Mouse (Mus musculus) heart, embryonic 12.5 days (tissue): ENCODE measurements around the gene Limch1. TPM values are rescaled to one million over a fixed set of nuclear protein-coding genes. Genes with fewer than 3 reads are reported as not detected.

Experiments used
- ATAC-seq: fragments of 200-750 bp; cut with Nextera tagmentation; 2 replicates; pipeline ENCODE4 v1.8.0; 2017; ENCODE audit warnings: moderate TSS enrichment, moderate library complexity; ENCODE audit not compliant: insufficient number of reproducible peaks, low FRiP score
- H3K27ac ChIP-seq: fragments of 300-500 bp; sonication (generic); 2 replicates; pipeline ENCODE4 v1.5.1; 2016; ENCODE audit warnings: mild to moderate bottlenecking, moderate library complexity; ENCODE audit not compliant: poor library complexity, severe bottlenecking
- H3K27me3 ChIP-seq: fragments of 300-500 bp; sonication (generic); replicated peaks from 2 replicates; pipeline ENCODE4 v1.6.1; 2016; ENCODE audit warnings: mild to moderate bottlenecking, moderate library complexity
- H3K36me3 ChIP-seq: fragments of 300-500 bp; sonication (generic); 2 replicates; pipeline ENCODE4 v1.6.1; 2016; ENCODE audit warnings: mild to moderate bottlenecking, moderate library complexity
- H3K4me1 ChIP-seq: fragments of 300-500 bp; sonication (generic); replicated peaks from 2 replicates; pipeline ENCODE4 v1.6.1; 2016; ENCODE audit warnings: mild to moderate bottlenecking
- H3K4me2 ChIP-seq: fragments of 300-500 bp; sonication (generic); 2 replicates; pipeline ENCODE4 v1.6.1; 2016; ENCODE audit warnings: mild to moderate bottlenecking, moderate library complexity
- H3K4me3 ChIP-seq: fragments of 300-500 bp; sonication (generic); 2 replicates; pipeline ENCODE4 v1.5.1; 2016; ENCODE audit warnings: mild to moderate bottlenecking
- H3K9ac ChIP-seq: fragments of 300-500 bp; sonication (generic); 2 replicates; pipeline ENCODE4 v1.6.1; 2016; ENCODE audit warnings: mild to moderate bottlenecking, moderate library complexity
- H3K9me3 ChIP-seq: fragments of 300-500 bp; sonication (generic); replicated peaks from 2 replicates; pipeline ENCODE4 v1.6.1; 2016; ENCODE audit warnings: mild to moderate bottlenecking, moderate library complexity
- WGBS: fragments of 180-500 bp; shearing (Covaris S2); methylation state at CpG from one replicate; pipeline ENCODE4 v1.1.7; 2016; 5-methylcytosine and 5-hydroxymethylcytosine counted together
- polyA plus RNA-seq: library from polyadenylated mRNA; unstranded; fragments of >200 nt; fragmentation: Nextera tagmentation; extraction: Ambion mirVana; gene quantifications from 2 replicates; pipeline ENCODE4 v1.2.1, GENCODE M21; 2016

Gene Limch1
- polyA plus RNA-seq, 1 experiment from 2014 or later: 25.0 TPM

GRCm38 (mm10) chr5:66746761-66747160 is 1.1 kb downstream of the Limch1 start:
- Histone ChIP-seq H3K36me3 (no peaks in the 10 kb centered on the region), H3K27ac (no peak overlapping the region), H3K4me1 (peaks cover 20% of the 10 kb centered on the region), H3K9ac (peak overlapping the region; percentile 69), H3K27me3 (peaks cover 74% of the 10 kb centered on the region), H3K9me3 (0 out of 2 replicates have a peak, but pooled peaks cover 3% of the 10 kb centered on the region), H3K4me2 (peak overlapping the region; percentile 87), H3K4me3 (peak overlapping the region; percentile 61)
- no peak for ATAC-seq
- WGBS: 7% methylated on average over 11 of the region's 11 CpGs

DNA sequence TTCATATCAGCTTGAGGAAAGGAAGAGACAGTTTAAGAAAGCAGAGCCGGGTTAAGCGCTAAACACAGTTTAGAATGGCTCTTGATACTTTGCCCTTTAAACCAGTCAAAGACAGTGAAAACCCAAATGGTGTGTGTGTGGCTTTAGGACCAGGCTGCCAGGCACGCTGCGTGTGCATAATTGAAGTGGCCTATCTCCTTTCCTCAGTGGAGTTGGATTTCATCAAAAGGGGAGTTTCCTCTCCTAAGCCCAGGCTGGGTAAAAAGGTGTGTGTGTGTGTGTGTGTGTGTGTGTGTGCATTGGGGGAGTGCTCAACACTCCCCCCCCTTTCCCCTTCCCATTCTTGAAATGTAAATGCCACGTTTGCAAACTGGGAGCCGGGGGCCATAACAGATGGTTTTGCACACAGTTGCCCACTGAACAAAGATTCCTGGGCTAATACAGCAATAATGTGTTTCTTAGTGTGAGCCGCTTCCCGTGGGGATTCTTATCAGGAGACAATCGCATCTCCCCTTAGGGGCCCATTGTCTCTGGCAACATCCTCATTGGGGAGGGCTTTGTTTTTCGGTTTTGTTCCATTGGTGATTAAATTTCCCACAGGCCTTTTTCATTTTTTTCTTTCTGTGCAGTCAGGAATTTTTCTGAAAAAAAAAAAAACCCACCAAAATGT is 2.3 kb downstream of the Limch1 start:
- 17% methylated on average over 10 of the region's 10 CpGs for WGBS
- Histone ChIP-seq H3K27me3 (peaks cover 62% of the 10 kb centered on the region), H3K9me3 (0 out of 2 replicates have a peak, but pooled peaks cover 3% of the 10 kb centered on the region), H3K4me2 (peak overlapping the region; percentile 40), H3K4me3 (peak overlapping the region; percentile 21; the same call in 1 of the 2 replicates), H3K9ac (no peak overlapping the region), H3K36me3 (no peaks in the 10 kb centered on the region), H3K4me1 (peaks cover 27% of the 10 kb centered on the region), H3K27ac (no peak overlapping the region)
- ATAC-seq: no peak

DNA sequence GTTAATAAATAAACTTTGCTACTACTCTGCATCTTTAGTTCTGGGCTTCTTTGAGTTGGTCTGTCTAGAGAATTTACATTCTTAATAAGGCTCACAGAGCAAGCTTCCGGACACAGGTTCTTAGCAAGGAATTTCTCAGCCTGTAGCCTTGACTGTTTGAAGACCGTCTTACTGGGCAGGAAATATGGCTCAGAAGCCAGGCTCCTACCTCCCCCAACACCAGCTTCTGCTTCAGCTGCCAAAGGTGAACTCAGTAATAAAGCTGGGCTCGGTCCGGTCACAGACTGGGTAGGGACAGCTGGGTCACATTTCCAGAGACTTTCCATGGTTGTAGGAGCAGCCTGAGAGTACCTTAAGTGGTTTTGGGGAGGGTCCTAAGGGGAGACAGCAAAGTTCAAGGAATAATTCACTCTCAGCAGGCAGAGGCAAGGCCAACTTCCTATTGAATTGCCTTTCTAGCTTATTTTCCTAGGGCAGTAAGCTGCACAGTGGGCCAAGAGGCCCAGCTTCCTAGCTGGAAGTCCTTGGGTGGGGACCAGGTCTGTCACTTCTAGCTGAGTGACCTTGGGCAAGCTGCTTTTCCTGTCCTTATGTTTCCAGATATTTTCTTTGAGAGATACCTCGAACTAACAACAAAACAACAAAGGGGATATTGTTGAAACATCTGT is 3.0 kb downstream of the Limch1 start:
- 43% methylated on average over 5 of the region's 5 CpGs for WGBS
- Histone ChIP-seq H3K27ac (peak overlapping the region; percentile 76), H3K9me3 (0 out of 2 replicates have a peak, but pooled peaks cover 3% of the 10 kb centered on the region), H3K27me3 (peaks cover 55% of the 10 kb centered on the region), H3K4me2 (peak overlapping the region; percentile 30; the same call in 1 of the 2 replicates), H3K9ac (no peak overlapping the region), H3K4me1 (peaks cover 33% of the 10 kb centered on the region), H3K36me3 (no peaks in the 10 kb centered on the region), H3K4me3 (no peak overlapping the region)
- ATAC-seq: no peak

DNA sequence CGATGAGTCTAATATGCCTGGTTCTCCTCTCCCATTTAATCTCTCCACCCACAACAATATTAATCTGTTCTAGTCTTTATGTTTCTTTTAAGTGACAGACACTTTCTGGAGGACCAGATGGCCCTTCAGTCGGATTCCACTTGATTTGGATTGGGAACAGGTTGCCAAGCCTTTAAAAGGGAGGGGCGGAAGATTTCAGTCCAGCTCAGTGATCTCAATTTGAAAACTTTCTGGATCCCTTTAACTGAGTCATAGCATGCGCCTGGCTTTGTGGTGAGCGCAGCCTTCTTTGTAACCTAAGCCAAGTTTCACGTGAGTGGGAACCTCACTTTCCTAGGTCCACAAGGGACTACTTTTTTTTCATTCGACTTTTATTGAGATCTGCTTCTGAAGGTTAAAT is 5.0 kb downstream of the Limch1 start:
- no peak overlapping the region for H3K27ac ChIP-seq
- no peak overlapping the region for H3K4me2 ChIP-seq

GRCm38 (mm10) chr5:66751332-66751980 is 5.8 kb downstream of the Limch1 start:
- Histone ChIP-seq H3K4me1 (peaks cover 28% of the 10 kb centered on the region), H3K27me3 (peaks cover 45% of the 10 kb centered on the region), H3K9ac (no peak overlapping the region), H3K27ac (no peak overlapping the region), H3K4me3 (no peak overlapping the region), H3K9me3 (no peaks in the 10 kb centered on the region), H3K36me3 (no peaks in the 10 kb centered on the region), H3K4me2 (no peak overlapping the region)
- no peak for ATAC-seq
- 43% methylated on average over 3 of the region's 3 CpGs for WGBS

More for the DNA sequence above, 5.0 kb downstream of the Limch1 start:
- no peaks in the 10 kb centered on the region for H3K36me3 ChIP-seq
- WGBS: 67% methylated on average over 7 of the region's 7 CpGs
- H3K4me3 ChIP-seq: no peak overlapping the region
- no peaks in the 10 kb centered on the region for H3K9me3 ChIP-seq
- H3K4me1 ChIP-seq: peaks cover 33% of the 10 kb centered on the region
- peaks cover 43% of the 10 kb centered on the region for H3K27me3 ChIP-seq
- ATAC-seq: no peak
- H3K9ac ChIP-seq: no peak overlapping the region

DNA sequence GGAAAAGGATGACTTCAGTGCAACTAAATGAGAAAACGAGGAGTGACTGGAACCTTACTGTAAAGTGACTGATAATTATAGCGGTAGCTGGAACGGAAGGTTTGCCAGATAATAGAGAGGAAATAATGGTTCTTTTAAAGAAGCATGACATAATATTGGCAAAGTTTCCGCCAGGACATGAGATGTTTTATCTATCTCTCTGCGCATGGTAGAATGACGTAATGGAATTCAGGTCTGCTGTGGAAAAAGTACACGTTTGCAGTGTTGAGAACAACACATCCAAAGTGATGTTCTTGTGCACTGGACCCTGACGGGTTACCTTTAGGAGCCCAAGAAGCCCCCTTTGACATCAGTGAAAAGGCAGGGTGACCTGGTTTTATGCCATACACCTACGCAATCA is 8.0 kb downstream of the Limch1 start:
- H3K27me3 ChIP-seq: peaks cover 37% of the 10 kb centered on the region
- H3K9ac ChIP-seq: no peak overlapping the region
- no peaks in the 10 kb centered on the region for H3K9me3 ChIP-seq
- H3K4me1 ChIP-seq: peaks cover 20% of the 10 kb centered on the region
- WGBS: 55% methylated on average over 9 of the region's 9 CpGs
- peak; percentile 63 for ATAC-seq
- H3K4me3 ChIP-seq: no peak overlapping the region
- H3K36me3 ChIP-seq: no peaks in the 10 kb centered on the region
- H3K27ac ChIP-seq: 0 out of 2 replicates have a peak overlapping the region, but pooled peaks have one; percentile 32
- no peak overlapping the region for H3K4me2 ChIP-seq

GRCm38 (mm10) chr5:66756821-66757705 is 11.4 kb downstream of the Limch1 start:
- 66% methylated on average over 10 of the region's 10 CpGs for WGBS
- Histone ChIP-seq H3K9me3 (no peaks in the 10 kb centered on the region), H3K4me3 (no peak overlapping the region)

GRCm38 (mm10) chr5:66757706-66758237 is 12.1 kb downstream of the Limch1 start:
- no peaks in the 10 kb centered on the region for H3K9me3 ChIP-seq
- ATAC-seq: no peak
- no peaks in the 10 kb centered on the region for H3K36me3 ChIP-seq
- no peak overlapping the region for H3K27ac ChIP-seq
- H3K9ac ChIP-seq: no peak overlapping the region
- no peak overlapping the region for H3K4me2 ChIP-seq
- H3K27me3 ChIP-seq: peaks cover 28% of the 10 kb centered on the region
- H3K4me1 ChIP-seq: peaks cover 8% of the 10 kb centered on the region
- H3K4me3 ChIP-seq: no peak overlapping the region
- WGBS: 75% methylated on average over 2 of the region's 2 CpGs

More at GRCm38 (mm10) chr5:66756821-66757705, 11.4 kb downstream of the Limch1 start:
- H3K27ac ChIP-seq: no peak overlapping the region
- ATAC-seq: no peak
- H3K9ac ChIP-seq: no peak overlapping the region
- peaks cover 13% of the 10 kb centered on the region for H3K4me1 ChIP-seq
- H3K4me2 ChIP-seq: no peak overlapping the region
- peaks cover 27% of the 10 kb centered on the region for H3K27me3 ChIP-seq
- no peaks in the 10 kb centered on the region for H3K36me3 ChIP-seq

GRCm38 (mm10) chr5:66759354-66759753 is 13.7 kb downstream of the Limch1 start:
- Histone ChIP-seq H3K4me1 (no peaks in the 10 kb centered on the region; the same call in 1 of the 2 replicates), H3K4me2 (no peak overlapping the region), H3K9ac (no peak overlapping the region), H3K27ac (no peak overlapping the region), H3K4me3 (no peak overlapping the region), H3K27me3 (peaks cover 33% of the 10 kb centered on the region), H3K9me3 (no peaks in the 10 kb centered on the region), H3K36me3 (no peaks in the 10 kb centered on the region)
- no peak for ATAC-seq
- WGBS: 63% methylated on average over 2 of the region's 2 CpGs

DNA sequence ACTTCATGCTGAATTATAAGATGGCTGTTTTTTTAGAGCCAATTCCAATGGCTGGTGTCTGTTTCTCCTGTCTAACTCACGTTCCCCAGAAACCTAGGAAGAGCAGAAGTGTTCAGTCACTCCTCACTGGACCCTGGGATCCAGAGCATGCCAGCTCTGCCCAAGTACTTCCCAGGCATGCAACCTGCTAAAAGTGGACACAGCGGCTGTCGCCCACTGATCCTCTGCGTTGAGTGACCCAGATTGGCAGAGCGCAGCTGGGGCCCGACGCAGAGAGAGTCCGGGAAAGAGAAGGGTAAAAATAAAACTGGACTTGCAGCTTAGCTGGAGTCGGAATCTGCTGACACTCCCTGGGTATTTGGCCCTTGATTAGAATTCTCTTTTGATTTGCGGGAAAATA is 15.1 kb downstream of the Limch1 start:
- ATAC-seq: no peak
- Histone ChIP-seq H3K27me3 (peaks cover 30% of the 10 kb centered on the region), H3K36me3 (no peaks in the 10 kb centered on the region), H3K4me3 (no peak overlapping the region), H3K4me1 (no peaks in the 10 kb centered on the region; the same call in 1 of the 2 replicates), H3K4me2 (no peak overlapping the region), H3K27ac (no peak overlapping the region), H3K9ac (no peak overlapping the region), H3K9me3 (no peaks in the 10 kb centered on the region)
- 63% methylated on average over 10 of the region's 10 CpGs for WGBS
